Mouse (Mus musculus): Measurements from ENCODE around the gene Dazap2. TPM values are rescaled to one million over a fixed set of nuclear protein-coding genes. Genes with fewer than 3 reads are reported as not detected.
"Not testable (repeated sequence)": the region's sequence is repeated elsewhere in the genome, so short reads cannot be mapped to it uniquely, and the experiment has no call there.

The Dazap2 gene
- total RNA-seq, 2 experiments from 2014 or later, result 116 to 120 TPM

- no peak for DNase-seq (ENCODE audit: extremely low spot score in 1 of 2, low spot score in 1 of 2)
Measured at GRCm38 (mm10) chr15:100601669-100602068, 13.5 kb upstream of the Dazap2 start.

- not testable (repeated sequence) for DNase-seq (ENCODE audit: extremely low spot score in 1 of 2, low spot score in 1 of 2)
Measured at GRCm38 (mm10) chr15:100606677-100607076, 8.5 kb upstream of the Dazap2 start.

GRCm38 (mm10) chr15:100611951-100612350 is 3.2 kb upstream of the Dazap2 start:
- DNase-seq (ENCODE audit: extremely low spot score in 1 of 2, low spot score in 1 of 2), result no peak

- DNase-seq (ENCODE audit: extremely low spot score in 1 of 2, low spot score in 1 of 2), result no peak
Measured at GRCm38 (mm10) chr15:100612432-100612831, 2.7 kb upstream of the Dazap2 start.

- peak; percentile 67 to 83 for DNase-seq (ENCODE audit: extremely low spot score in 1 of 2, low spot score in 1 of 2)
Measured at GRCm38 (mm10) chr15:100613584-100613983, 1.6 kb upstream of the Dazap2 start.

GRCm38 (mm10) chr15:100614218-100614995 is 742 bp upstream of the Dazap2 start:
- no peak for DNase-seq (ENCODE audit: extremely low spot score in 1 of 2, low spot score in 1 of 2)

- DNase-seq (ENCODE audit: extremely low spot score in 1 of 2, low spot score in 1 of 2), result peak; percentile 83 to 89
Measured at GRCm38 (mm10) chr15:100615825-100616220, 674 bp downstream of the Dazap2 start.

GRCm38 (mm10) chr15:100616221-100616620 is 1.1 kb downstream of the Dazap2 start:
- DNase-seq (ENCODE audit: extremely low spot score in 1 of 2, low spot score in 1 of 2), result no peak

- DNase-seq (ENCODE audit: extremely low spot score in 1 of 2, low spot score in 1 of 2), result no peak
Measured at GRCm38 (mm10) chr15:100619200-100619599, 4.1 kb downstream of the Dazap2 start.

GRCm38 (mm10) chr15:100621671-100622070 is 6.5 kb downstream of the Dazap2 start:
- not testable (repeated sequence) for DNase-seq (ENCODE audit: extremely low spot score in 1 of 2, low spot score in 1 of 2)

GRCm38 (mm10) chr15:100622164-100622563 is 7.0 kb downstream of the Dazap2 start:
- DNase-seq (ENCODE audit: extremely low spot score in 1 of 2, low spot score in 1 of 2), result no peak

GRCm38 (mm10) chr15:100623754-100624153 is 8.6 kb downstream of the Dazap2 start:
- DNase-seq (ENCODE audit: extremely low spot score in 1 of 2, low spot score in 1 of 2), result no peak

GRCm38 (mm10) chr15:100624435-100624834 is 9.3 kb downstream of the Dazap2 start:
- DNase-seq (ENCODE audit: extremely low spot score in 1 of 2, low spot score in 1 of 2), result no peak

GRCm38 (mm10) chr15:100627287-100627686 is 12.1 kb downstream of the Dazap2 start:
- DNase-seq (ENCODE audit: extremely low spot score in 1 of 2, low spot score in 1 of 2), result no peak

- DNase-seq (ENCODE audit: extremely low spot score in 1 of 2, low spot score in 1 of 2), result no peak
Measured at GRCm38 (mm10) chr15:100627774-100628370, 12.7 kb downstream of the Dazap2 start.

GRCm38 (mm10) chr15:100628797-100629196 is 13.6 kb downstream of the Dazap2 start:
- DNase-seq (ENCODE audit: extremely low spot score in 1 of 2, low spot score in 1 of 2), result no peak

GRCm38 (mm10) chr15:100630126-100630525 is 15.0 kb downstream of the Dazap2 start:
- no peak for DNase-seq (ENCODE audit: extremely low spot score in 1 of 2, low spot score in 1 of 2)

- no peak for DNase-seq (ENCODE audit: extremely low spot score in 1 of 2, low spot score in 1 of 2)
Measured at GRCm38 (mm10) chr15:100631454-100632170, 16.5 kb downstream of the Dazap2 start.

- no peak for DNase-seq (ENCODE audit: extremely low spot score in 1 of 2, low spot score in 1 of 2)
Measured at GRCm38 (mm10) chr15:100632323-100632722, 17.2 kb downstream of the Dazap2 start.

GRCm38 (mm10) chr15:100633341-100633740 is 18.2 kb downstream of the Dazap2 start:
- DNase-seq (ENCODE audit: extremely low spot score in 1 of 2, low spot score in 1 of 2), result no peak

GRCm38 (mm10) chr15:100635239-100635638 is 20.1 kb downstream of the Dazap2 start:
- no peak for DNase-seq (ENCODE audit: extremely low spot score in 1 of 2, low spot score in 1 of 2)

All from layer of hippocampus, postnatal 25 days (tissue).